Mouse (Mus musculus): ENCODE measurements around the gene Dpm2.
A peak's percentile ranks its signal among the peaks of the same experiment; 100 is the strongest.

The Dpm2 gene

GRCm38 (mm10) chr2:32547964-32548739 lies 22.5 kb upstream of the Dpm2 start:
- DNase-seq: no peak

- no peak for DNase-seq
Observed at GRCm38 (mm10) chr2:32549171-32549570, 21.5 kb upstream of the Dpm2 start.

GRCm38 (mm10) chr2:32549764-32550163 lies 20.9 kb upstream of the Dpm2 start:
- no peak for DNase-seq

- DNase-seq: no peak
Observed at GRCm38 (mm10) chr2:32551236-32551635, 19.4 kb upstream of the Dpm2 start.

- peak; percentile 34 for DNase-seq
Observed at GRCm38 (mm10) chr2:32553592-32554148, 17.0 kb upstream of the Dpm2 start.

GRCm38 (mm10) chr2:32555484-32555883 lies 15.2 kb upstream of the Dpm2 start:
- no peak for DNase-seq

GRCm38 (mm10) chr2:32556019-32556418 lies 14.6 kb upstream of the Dpm2 start:
- peak; percentile 52 for DNase-seq

- DNase-seq: no peak
Observed at GRCm38 (mm10) chr2:32559570-32559969, 11.1 kb upstream of the Dpm2 start.

GRCm38 (mm10) chr2:32566536-32567063 lies 4.1 kb upstream of the Dpm2 start:
- peak; percentile 77 for DNase-seq

- DNase-seq: no peak
Observed at GRCm38 (mm10) chr2:32568149-32568548, 2.5 kb upstream of the Dpm2 start.

- no peak for DNase-seq
Observed at GRCm38 (mm10) chr2:32568941-32569340, 1.7 kb upstream of the Dpm2 start.

GRCm38 (mm10) chr2:32572196-32572595 lies 1.5 kb downstream of the Dpm2 start:
- no peak for DNase-seq

- DNase-seq: no peak
Observed at GRCm38 (mm10) chr2:32574497-32574896, 3.8 kb downstream of the Dpm2 start, which contains the start of gene Pip5kl1. TSS of gene Pip5kl1 (plus strand) at chr2:32574797.

GRCm38 (mm10) chr2:32574901-32575585 lies 4.4 kb downstream of the Dpm2 start:
- peak; percentile 68 for DNase-seq

GRCm38 (mm10) chr2:32575586-32576160 lies 5.0 kb downstream of the Dpm2 start, which contains the start of gene 9430097D07Rik:
TSS of gene 9430097D07Rik (minus strand) at chr2:32575684.
- DNase-seq: peak; percentile 68

- no peak for DNase-seq
Observed at GRCm38 (mm10) chr2:32576532-32576931, 5.9 kb downstream of the Dpm2 start.

- DNase-seq: no peak
Observed at GRCm38 (mm10) chr2:32578146-32579046, 7.7 kb downstream of the Dpm2 start.

GRCm38 (mm10) chr2:32581450-32582095 lies 10.9 kb downstream of the Dpm2 start:
- DNase-seq: peak; percentile 32

- peak; percentile 83 for DNase-seq
Observed at GRCm38 (mm10) chr2:32582830-32583799, 12.5 kb downstream of the Dpm2 start.

GRCm38 (mm10) chr2:32585149-32585714 lies 14.6 kb downstream of the Dpm2 start:
- DNase-seq: no peak
